Mouse (Mus musculus): ENCODE measurements around the gene Rab11fip3. TPM values are rescaled to one million over a fixed set of nuclear protein-coding genes. Genes with fewer than 3 reads are reported as not detected.

Gene Rab11fip3
- total RNA-seq, 1 experiment = 9.4 TPM

DNA sequence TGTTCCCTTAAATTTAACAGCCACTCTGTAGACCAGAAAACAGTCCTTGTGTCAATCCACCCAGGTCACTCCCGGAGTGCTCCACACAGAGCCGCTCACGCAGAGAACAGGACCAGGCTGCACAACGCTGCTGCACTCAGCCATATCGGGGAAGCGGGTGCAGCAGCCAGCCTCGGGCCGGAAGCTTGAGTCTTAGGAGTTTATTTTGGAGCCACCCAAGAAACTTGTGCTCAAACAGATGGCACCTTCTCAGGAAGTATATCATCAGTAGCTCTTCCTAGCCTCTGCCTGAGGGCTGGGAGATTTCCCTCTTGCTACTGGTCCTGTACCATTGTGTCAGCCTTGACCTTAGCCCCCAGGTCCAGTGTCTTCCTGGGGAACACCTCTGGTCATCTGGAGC is 12.1 kb downstream of the Rab11fip3 start:
- peaks cover 0 to 13% of the 10 kb centered on the region in 2 experiments; a peak in 1 of 4 replicates for H3K4me1 ChIP-seq (ENCODE audit: control insufficient read depth in 2 of 2, insufficient read depth in 2 of 2, low read length in 2 of 2, poor library complexity in 1 of 2)
- no peak overlapping the region for H3K27ac ChIP-seq (ENCODE audit: insufficient read depth, low read depth, low read length, poor library complexity, severe bottlenecking)
- H3K9me3 ChIP-seq (ENCODE audit: control insufficient read depth, insufficient read depth, low read depth, low read length) = no peaks in the 10 kb centered on the region
- no peak overlapping the region for H3K4me3 ChIP-seq (ENCODE audit: insufficient read depth in 1 of 2, low read depth in 1 of 2, low read length in 2 of 2, poor library complexity in 1 of 2, severe bottlenecking in 1 of 2)
- no peaks in the 10 kb centered on the region for H3K36me3 ChIP-seq (ENCODE audit: control insufficient read depth, insufficient read depth, low read length, poor library complexity, severe bottlenecking)
- DNase-seq (ENCODE audit: low read depth, low spot score) = no peak
- H3K9ac ChIP-seq (ENCODE audit: insufficient read depth, low read depth, low read length, poor library complexity, severe bottlenecking) = no peak overlapping the region
- in situ Hi-C loops (cut with MboI; ENCODE audit: low sequenced_read_pairs in 2 of 2, unreplicated experiment in 2 of 2) = no loop called here
- TF ChIP-seq HCFC1 (IDR thresholded peaks at IDR 0.05; ENCODE audit: borderline replicate concordance, insufficient read depth, low read length) (no peak), ZNF384 (IDR thresholded peaks at IDR 0.05; ENCODE audit: low read depth, low read length) (no peak), ZC3H11A (IDR thresholded peaks at IDR 0.05; ENCODE audit: borderline replicate concordance, low read depth, low read length) (no peak), MAFK (IDR thresholded peaks at IDR 0.05; ENCODE audit: insufficient read depth, low read depth, low read length) (no peak), CHD2 (IDR thresholded peaks at IDR 0.05; ENCODE audit: low read depth, low read length) (no peak)

DNA sequence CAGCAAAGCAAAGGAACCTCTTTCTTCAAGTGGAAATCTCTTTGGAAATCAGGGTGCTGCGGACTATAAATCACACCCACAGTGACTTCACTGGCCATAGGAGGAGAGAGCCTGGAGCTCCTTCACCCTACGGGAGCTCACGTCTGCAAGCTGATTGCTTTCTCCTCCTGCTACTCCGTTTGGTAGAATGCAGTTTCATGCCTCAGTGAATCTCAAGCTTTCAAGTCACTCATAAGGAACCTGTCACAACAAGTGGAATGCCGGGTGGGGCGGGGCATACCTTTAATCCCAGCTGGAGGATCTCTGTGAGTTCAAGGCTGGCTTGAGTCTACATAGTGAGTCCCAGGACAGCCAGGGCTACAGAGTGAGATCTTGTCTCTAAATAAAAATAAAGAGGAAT is 14.2 kb downstream of the Rab11fip3 start:
- TF ChIP-seq CHD2 (IDR thresholded peaks at IDR 0.05; ENCODE audit: low read depth, low read length) (no peak), MAFK (IDR thresholded peaks at IDR 0.05; ENCODE audit: insufficient read depth, low read depth, low read length) (no peak), ZNF384 (IDR thresholded peaks at IDR 0.05; ENCODE audit: low read depth, low read length) (no peak), ZC3H11A (IDR thresholded peaks at IDR 0.05; ENCODE audit: borderline replicate concordance, low read depth, low read length) (no peak), HCFC1 (IDR thresholded peaks at IDR 0.05; ENCODE audit: borderline replicate concordance, insufficient read depth, low read length) (no peak)
- Histone ChIP-seq H3K4me1 (ENCODE audit: control insufficient read depth in 2 of 2, insufficient read depth in 2 of 2, low read length in 2 of 2, poor library complexity in 1 of 2) (peaks cover 0 to 8% of the 10 kb centered on the region in 2 experiments; a peak in 1 of 4 replicates), H3K9ac (ENCODE audit: insufficient read depth, low read depth, low read length, poor library complexity, severe bottlenecking) (no peak overlapping the region), H3K9me3 (ENCODE audit: control insufficient read depth, insufficient read depth, low read depth, low read length) (no peaks in the 10 kb centered on the region), H3K4me3 (ENCODE audit: insufficient read depth in 1 of 2, low read depth in 1 of 2, low read length in 2 of 2, poor library complexity in 1 of 2, severe bottlenecking in 1 of 2) (no peak overlapping the region), H3K27ac (ENCODE audit: insufficient read depth, low read depth, low read length, poor library complexity, severe bottlenecking) (no peak overlapping the region), H3K36me3 (ENCODE audit: control insufficient read depth, insufficient read depth, low read length, poor library complexity, severe bottlenecking) (no peaks in the 10 kb centered on the region)
- no peak for DNase-seq (ENCODE audit: low read depth, low spot score)
- in situ Hi-C loops (cut with MboI; ENCODE audit: low sequenced_read_pairs in 2 of 2, unreplicated experiment in 2 of 2) = no loop called here

DNA sequence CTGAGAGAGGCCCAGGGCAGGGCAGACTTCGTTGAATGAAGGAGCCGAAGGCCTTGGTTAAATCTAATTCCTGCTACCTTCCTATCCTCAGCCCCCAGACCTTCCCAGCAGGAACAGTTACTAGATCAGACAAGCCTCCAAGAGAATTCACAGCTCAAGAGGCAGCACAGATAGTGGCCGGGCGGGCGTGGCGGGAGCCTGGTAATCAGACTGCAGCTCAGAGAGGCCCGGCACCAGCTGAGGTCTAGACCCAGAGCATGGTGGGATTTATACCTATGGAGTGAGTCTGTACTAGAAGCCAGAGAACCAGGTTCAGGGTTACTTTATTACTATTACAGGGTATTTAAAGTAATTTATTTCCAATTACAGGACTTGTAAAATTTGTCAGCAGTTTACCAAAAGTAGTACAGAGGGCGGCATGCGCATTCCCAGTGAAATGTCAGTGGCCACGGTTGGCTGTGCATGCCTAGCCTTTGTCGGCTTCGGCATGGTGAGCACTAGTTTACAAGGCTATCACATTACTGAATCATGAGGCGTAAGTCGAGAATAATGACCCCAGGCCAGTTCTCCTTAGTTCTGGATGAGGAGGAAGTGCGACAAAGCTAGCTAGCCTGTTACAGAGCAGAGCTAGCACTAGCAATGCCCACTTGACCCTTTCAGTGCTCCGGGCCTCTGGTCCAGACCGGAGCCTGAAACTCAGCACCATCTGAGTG is 15.1 kb downstream of the Rab11fip3 start:
- Histone ChIP-seq H3K9ac (ENCODE audit: insufficient read depth, low read depth, low read length, poor library complexity, severe bottlenecking) (no peak overlapping the region), H3K9me3 (ENCODE audit: control insufficient read depth, insufficient read depth, low read depth, low read length) (no peaks in the 10 kb centered on the region), H3K4me3 (ENCODE audit: insufficient read depth in 1 of 2, low read depth in 1 of 2, low read length in 2 of 2, poor library complexity in 1 of 2, severe bottlenecking in 1 of 2) (no peak overlapping the region), H3K27ac (ENCODE audit: insufficient read depth, low read depth, low read length, poor library complexity, severe bottlenecking) (no peak overlapping the region), H3K4me1 (ENCODE audit: control insufficient read depth in 2 of 2, insufficient read depth in 2 of 2, low read length in 2 of 2, poor library complexity in 1 of 2) (peaks cover 0 to 6% of the 10 kb centered on the region in 2 experiments; a peak in 1 of 4 replicates), H3K36me3 (ENCODE audit: control insufficient read depth, insufficient read depth, low read length, poor library complexity, severe bottlenecking) (no peaks in the 10 kb centered on the region)
- in situ Hi-C loops (cut with MboI; ENCODE audit: low sequenced_read_pairs in 2 of 2, unreplicated experiment in 2 of 2) = no loop called here
- no peak for TF ChIP-seq HCFC1 (IDR thresholded peaks at IDR 0.05; ENCODE audit: borderline replicate concordance, insufficient read depth, low read length)
- no peak for TF ChIP-seq MAFK (IDR thresholded peaks at IDR 0.05; ENCODE audit: insufficient read depth, low read depth, low read length)
- no peak for TF ChIP-seq CHD2 (IDR thresholded peaks at IDR 0.05; ENCODE audit: low read depth, low read length)
- no peak for TF ChIP-seq ZNF384 (IDR thresholded peaks at IDR 0.05; ENCODE audit: low read depth, low read length)
- no peak for TF ChIP-seq ZC3H11A (IDR thresholded peaks at IDR 0.05; ENCODE audit: borderline replicate concordance, low read depth, low read length)
- DNase-seq (ENCODE audit: low read depth, low spot score) = no peak

DNA sequence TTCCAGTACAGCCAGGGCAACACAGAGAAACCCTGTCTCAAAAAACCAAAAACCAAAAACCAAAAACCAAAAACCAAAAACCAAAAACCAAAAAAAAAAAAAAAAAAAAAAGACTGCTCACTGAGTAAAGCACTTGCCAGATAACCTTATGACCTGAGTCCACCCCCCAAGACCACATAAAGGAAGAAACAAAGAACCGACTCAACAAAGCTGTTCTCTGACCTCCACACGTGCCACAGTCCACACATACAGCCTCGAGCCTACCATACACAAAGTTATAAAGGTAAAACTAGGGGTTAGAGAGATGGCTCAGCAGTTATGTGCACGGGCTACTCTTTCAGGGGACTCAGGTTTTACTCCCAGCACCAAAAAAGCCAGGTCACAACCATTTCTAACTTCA is 16.6 kb downstream of the Rab11fip3 start:
- Histone ChIP-seq H3K36me3 (ENCODE audit: control insufficient read depth, insufficient read depth, low read length, poor library complexity, severe bottlenecking) (no peaks in the 10 kb centered on the region), H3K27ac (ENCODE audit: insufficient read depth, low read depth, low read length, poor library complexity, severe bottlenecking) (no peak overlapping the region), H3K9me3 (ENCODE audit: control insufficient read depth, insufficient read depth, low read depth, low read length) (no peaks in the 10 kb centered on the region), H3K4me3 (ENCODE audit: insufficient read depth in 1 of 2, low read depth in 1 of 2, low read length in 2 of 2, poor library complexity in 1 of 2, severe bottlenecking in 1 of 2) (no peak overlapping the region), H3K9ac (ENCODE audit: insufficient read depth, low read depth, low read length, poor library complexity, severe bottlenecking) (no peak overlapping the region), H3K4me1 (ENCODE audit: control insufficient read depth in 2 of 2, insufficient read depth in 2 of 2, low read length in 2 of 2, poor library complexity in 1 of 2) (peaks cover 0 to 6% of the 10 kb centered on the region in 2 experiments; a peak in 1 of 4 replicates)
- no peak for DNase-seq (ENCODE audit: low read depth, low spot score)
- in situ Hi-C loops (cut with MboI; ENCODE audit: low sequenced_read_pairs in 2 of 2, unreplicated experiment in 2 of 2) = no loop called here
- TF ChIP-seq MAFK (IDR thresholded peaks at IDR 0.05; ENCODE audit: insufficient read depth, low read depth, low read length) = no peak
- no peak for TF ChIP-seq HCFC1 (IDR thresholded peaks at IDR 0.05; ENCODE audit: borderline replicate concordance, insufficient read depth, low read length)
- no peak for TF ChIP-seq CHD2 (IDR thresholded peaks at IDR 0.05; ENCODE audit: low read depth, low read length)
- TF ChIP-seq ZC3H11A (IDR thresholded peaks at IDR 0.05; ENCODE audit: borderline replicate concordance, low read depth, low read length) = no peak
- no peak for TF ChIP-seq ZNF384 (IDR thresholded peaks at IDR 0.05; ENCODE audit: low read depth, low read length)
